Mouse (Mus musculus): ENCODE results near the gene Atf4.
A peak's percentile ranks its signal among the peaks of the same experiment; 100 is the strongest.

The Atf4 gene

DNA sequence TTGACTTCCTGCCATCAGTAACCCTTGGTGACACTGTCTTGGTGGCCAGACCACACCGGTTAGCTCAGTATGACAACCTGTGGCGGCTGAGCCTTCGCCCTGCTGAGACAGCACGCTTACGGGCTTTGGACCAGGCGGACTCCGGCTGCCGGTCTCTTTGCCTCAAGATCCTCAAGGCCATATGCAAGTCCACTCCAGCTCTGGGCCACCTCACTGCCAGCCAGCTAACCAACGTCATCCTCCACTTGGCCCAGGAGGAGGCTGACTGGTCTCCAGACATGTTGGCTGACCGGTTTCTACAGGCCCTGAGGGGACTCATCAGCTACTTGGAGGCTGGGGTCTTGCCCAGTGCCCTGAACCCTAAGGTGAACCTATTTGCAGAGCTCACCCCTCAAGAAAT lies 5.3 kb upstream of the Atf4 start:
- DNase-seq (ENCODE audit: low spot score) = no peak

DNA sequence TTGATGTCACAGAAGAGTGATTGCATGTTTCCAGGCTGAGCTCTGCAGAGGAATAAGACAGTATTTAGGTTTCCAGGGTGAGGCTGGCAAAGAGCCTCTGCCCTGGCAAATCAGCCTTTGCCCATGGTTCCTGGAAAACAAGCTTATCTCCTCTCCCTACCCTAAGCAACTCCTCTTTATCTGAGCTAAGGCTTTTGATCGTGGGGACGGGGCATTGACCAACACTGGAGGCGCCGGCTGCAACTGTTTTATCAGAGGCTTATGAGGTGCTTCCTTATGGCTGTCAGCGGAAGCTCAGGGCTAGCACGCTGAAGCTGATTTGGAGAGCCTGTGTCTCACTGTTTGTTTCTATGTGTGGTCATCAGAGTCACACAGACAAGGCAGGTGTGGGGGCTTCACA lies 4.4 kb upstream of the Atf4 start:
- no peak for DNase-seq (ENCODE audit: low spot score)

DNA sequence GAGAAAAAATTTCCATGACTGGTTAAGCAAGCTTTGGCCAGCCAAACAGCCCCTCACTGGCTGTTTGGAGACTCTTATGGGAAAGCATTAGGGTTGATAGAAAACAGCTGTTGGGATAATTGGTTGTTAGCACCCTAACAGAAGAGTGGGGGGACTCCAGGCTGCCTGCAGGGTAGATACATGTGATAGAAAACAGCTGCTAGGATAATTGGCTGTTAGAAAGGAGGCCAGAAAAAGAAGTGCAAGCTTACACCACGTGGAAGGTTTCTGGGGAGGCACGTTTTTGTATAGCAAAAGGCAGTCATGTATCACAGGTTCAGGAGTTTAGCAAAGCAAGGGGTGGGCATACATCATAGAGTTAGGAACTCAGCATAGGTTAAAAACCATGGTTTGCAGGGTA lies 1.5 kb upstream of the Atf4 start:
- DNase-seq (ENCODE audit: low spot score) = peak; percentile 24

- peak; percentile 31 for DNase-seq (ENCODE audit: low spot score)
Measured at GRCm38 (mm10) chr15:80254207-80254606, 777 bp upstream of the Atf4 start.

DNA sequence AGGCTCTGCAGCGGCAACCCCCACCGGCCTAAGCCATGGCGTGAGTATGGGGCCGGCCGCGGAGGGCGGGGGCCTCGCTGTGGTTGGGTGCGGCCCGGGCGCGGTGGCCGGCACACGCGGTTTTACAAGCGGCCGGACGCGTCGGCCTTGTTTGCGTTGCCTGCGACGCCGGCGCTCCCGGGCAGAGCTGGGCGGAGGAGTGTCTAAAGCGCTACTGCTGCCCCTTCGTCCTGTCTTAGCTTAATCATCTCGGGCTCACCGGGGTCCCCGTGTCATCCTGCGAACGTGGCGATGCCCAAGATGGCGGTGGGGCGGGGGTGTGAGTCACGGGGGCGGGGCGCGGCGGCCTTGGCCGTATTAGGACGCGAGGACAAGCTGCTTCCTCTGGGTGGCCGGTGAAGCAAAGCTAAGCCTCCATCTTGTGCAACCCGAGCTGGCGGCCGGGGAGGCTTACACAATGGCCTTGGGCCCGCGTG lies 700 bp downstream of the Atf4 start:
- peak; percentile 88 for DNase-seq (ENCODE audit: low spot score)

- DNase-seq (ENCODE audit: low spot score) = no peak
Measured at GRCm38 (mm10) chr15:80256242-80256641, 1.3 kb downstream of the Atf4 start.

GRCm38 (mm10) chr15:80256656-80257601 lies 1.9 kb downstream of the Atf4 start:
- no peak for DNase-seq (ENCODE audit: low spot score)

DNA sequence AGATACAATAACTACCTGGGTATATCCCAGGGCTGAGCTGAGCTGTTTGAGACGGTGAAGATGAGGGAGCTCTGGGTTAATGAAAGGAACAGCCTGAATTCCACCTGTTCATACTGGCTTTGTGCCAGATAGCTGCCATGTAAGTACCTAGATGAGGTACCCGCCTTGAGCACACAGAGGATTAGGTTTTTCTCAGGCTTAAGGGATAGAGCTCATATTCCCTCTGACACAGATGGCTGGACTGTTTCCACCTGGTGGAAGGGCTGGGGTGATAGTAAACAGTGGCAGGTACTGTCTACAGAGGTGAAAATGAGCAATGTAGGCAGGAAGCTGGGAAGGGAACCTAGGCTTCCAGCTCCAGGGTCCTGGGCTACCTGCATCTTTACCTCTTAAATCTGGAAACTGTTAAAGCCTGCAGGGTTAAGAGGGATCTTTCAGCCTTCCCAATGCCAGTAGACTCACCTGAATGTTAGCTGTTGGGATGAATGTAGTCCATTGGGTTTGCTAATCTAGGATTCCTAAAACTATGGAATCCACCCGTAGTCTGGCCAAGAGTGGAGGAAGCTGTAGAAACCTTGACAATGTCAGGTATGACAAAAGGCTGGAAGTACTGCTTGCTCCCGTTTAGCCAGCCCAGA lies 2.7 kb downstream of the Atf4 start:
- DNase-seq (ENCODE audit: low spot score) = peak; percentile 35

DNA sequence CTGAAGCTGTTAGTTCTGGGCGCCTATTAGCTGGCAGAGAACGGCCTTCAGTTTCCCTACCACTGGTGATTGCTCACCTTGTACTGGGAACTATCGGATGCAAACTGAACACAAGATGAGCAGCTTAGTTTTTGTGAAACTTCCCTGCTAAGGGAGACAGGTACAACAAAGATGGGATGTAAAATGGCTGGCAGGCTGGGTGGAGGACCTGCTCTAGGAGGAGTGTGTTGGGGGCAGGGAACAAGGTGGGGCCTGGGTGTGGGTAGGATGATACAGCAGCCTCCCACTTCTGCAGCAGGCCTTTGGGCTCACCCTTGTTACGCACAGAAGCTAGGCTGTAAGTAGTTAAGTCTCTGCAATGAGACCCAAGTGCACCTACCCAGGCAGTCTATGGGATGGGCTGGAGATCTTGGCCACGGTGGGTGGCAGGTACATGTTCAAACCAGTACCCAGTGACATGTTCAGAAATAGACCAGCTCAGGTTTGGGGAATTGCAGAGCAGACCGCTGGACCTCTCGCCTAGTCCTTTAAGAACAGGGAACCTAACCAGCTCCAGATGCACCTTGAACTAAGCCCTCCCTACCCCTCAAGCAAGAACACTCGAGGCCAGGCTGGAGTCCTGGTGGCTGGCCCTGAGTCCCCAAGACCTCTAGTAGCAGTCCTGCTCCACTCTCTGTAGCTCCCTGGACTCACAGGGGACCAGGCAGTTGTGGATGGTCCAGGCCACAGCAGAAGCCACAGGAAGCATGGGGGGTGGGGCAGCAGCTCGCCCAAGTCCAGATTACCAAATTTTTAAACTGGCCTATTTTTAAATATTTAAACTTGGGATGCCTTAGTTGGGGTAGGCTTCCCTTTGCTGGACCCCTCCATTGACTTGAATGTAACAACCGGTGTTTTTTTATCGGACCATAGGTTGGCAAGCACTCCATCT lies 3.5 kb downstream of the Atf4 start:
- DNase-seq (ENCODE audit: low spot score) = no peak

- DNase-seq (ENCODE audit: low spot score) = no peak
Measured at GRCm38 (mm10) chr15:80259406-80260045, 4.5 kb downstream of the Atf4 start.

GRCm38 (mm10) chr15:80260677-80261076 lies 5.7 kb downstream of the Atf4 start:
- peak; percentile 80 for DNase-seq (ENCODE audit: low spot score)

- no peak for DNase-seq (ENCODE audit: low spot score)
Measured at GRCm38 (mm10) chr15:80261100-80261499, 6.1 kb downstream of the Atf4 start.

DNA sequence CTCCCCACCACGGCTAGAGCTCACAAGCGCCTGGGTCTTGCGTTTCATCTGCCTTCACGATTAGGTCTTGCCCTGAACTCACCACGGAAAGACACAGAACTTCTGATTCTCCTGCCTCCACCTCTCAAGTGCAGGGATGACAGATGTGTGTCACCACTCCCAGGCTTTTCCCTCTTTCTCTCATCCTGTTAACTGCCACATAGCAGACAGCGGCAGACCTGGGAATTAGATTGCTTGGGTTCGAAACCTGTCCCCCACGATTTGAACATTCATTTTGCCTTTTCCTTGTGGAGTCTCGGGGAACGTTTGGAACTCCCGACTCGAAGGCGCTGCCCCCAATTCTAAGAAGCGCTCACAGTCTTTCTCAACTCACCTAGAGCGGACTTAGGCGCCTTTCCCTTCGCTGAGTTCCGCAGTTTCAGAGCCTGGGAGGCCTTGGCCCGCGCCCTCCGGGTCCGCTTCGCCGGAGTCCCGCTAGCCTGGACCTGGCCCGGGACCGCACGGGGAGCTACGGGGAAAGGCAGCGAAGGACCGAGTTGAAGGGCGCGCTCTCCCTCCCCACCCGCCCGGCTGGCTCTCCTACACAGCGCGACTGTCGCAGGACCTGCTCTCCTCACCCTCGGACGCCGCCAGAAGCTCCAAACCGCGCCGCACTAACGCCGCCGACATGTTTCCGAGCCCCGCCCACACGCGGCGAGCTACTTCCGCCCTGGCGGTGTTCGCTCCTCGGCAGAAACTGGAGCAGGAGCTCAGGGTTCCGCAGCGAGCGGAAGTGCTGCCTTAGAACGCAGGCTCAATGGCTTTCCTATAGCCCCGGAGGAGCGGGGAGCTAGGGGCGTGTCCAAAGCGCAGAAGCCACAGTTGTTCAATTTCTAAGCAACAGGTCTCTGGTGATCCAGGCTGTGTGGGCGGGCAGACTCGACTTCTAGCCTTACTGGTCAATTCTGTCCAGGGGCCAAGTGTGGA lies 8.9 kb downstream of the Atf4 start, which contains the start of gene Rps19bp1:
Gene Rps19bp1, minus strand, starts transcription at position 706 of the 966 bp plus-strand sequence.
- peak; percentile 90 for DNase-seq (ENCODE audit: low spot score)

DNA sequence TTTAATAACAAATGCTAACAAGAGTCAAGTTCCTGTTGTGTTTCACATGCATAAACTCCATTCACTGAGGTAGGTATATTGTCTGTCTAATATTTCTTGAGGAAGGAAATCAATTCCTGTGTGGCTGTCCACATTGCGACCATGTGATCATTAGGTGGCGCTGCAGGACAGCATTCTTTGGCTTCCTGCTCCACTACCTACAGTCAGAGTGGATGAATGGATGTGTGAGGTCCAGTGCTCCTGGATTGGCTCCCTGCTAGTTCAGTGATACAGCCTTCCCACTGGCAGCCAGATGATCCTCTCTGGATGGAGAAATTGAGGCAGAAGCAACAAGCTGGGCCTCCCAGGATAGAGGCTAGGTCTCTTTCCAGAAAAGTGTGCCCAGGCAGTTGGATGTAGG lies 11.3 kb downstream of the Atf4 start:
- DNase-seq (ENCODE audit: low spot score) = peak; percentile 82

DNA sequence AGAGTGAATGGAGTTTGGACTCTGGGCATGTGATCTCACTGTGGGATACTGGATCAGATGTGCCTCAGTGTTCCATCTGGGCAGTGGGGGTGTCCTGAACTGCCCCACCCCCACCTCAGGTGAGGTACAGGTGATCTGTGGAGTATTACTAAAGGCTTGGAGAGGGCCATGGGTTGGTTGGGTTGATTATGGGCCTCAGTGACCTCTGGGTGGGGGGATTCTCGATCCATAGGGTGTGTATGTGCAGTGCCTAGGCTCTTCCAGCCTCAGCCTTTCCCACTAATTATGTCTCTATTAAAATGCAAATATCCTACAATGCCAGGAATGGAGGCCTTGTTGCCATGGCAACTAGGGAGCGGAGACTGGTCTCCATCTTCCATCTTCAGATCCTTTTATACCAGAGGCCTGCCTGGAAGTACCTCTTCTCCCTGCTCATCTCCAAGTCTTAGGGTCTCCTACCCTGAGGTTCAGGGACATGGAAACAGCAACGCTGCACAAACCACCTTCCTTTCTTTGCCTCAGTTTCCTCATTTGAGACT lies 16.9 kb downstream of the Atf4 start:
- DNase-seq (ENCODE audit: low spot score) = no peak

DNA sequence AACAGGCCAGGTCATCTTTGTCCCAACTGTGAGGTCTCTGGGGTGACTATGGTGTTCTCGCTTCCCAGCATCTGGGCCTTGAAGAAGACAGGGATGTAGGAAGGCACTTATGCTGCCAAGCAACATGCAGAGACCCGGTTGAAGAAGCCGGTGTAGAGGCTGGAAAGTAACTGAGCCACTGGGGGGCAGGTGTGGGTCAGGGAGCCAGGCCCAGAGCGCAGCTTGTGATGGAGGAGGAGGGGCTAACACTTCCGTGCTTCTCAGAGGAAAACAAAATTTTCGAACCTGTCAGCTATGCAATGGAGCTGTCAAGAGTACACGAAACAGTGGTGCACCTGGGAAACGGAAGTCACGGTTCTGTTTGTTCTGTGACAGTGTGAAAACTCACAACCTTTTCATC lies 22.1 kb downstream of the Atf4 start:
- DNase-seq (ENCODE audit: low spot score) = no peak

DNA sequence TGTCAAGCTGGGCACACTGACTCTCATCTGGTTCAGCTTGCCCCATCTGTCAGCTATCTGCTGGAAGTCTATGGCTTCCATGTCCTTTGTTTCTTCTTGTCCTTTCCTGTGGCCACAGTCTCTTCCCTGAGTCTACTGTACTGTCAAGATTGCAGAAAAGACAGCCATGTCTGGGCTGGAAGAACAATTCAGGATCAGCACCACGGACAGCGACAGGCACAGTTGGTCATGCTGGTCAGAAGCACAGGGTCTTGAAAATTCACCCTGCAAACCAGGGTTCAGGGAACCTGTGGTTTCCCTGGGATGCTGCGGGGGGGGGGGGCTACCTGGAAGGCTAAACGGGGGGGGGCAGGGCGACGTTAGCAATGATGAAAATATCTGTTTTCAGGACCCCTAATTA lies 22.6 kb downstream of the Atf4 start:
- DNase-seq (ENCODE audit: low spot score) = no peak

GRCm38 (mm10) chr15:80278121-80278759 lies 23.3 kb downstream of the Atf4 start:
- no peak for DNase-seq (ENCODE audit: low spot score)

- no peak for DNase-seq (ENCODE audit: low spot score)
Measured at GRCm38 (mm10) chr15:80279053-80279452, 24.1 kb downstream of the Atf4 start.

DNA sequence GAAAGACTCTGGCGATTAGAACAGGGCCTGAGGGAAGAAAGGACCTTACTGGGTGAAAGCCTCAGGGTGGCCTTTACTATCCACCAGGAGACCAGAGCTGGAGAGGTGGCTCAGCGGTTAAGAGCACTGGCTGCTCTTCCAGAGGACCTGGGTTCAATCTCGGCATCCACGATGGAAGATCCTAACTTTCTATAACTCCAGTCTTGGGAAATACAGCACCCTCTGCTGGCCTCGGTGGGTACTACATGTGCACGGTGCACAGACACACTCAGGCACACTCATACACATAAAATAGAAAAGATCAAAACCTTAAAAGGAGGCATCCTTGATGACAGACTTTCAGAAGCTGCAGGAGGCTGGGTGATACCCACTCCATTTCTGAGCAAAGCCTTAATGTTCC lies 25.7 kb downstream of the Atf4 start:
- DNase-seq (ENCODE audit: low spot score) = no peak

Data from lung, postnatal 25 days (tissue).